Mouse (Mus musculus): ENCODE measurements around the gene Crat. TPM values are rescaled to one million over a fixed set of nuclear protein-coding genes. Genes with fewer than 3 reads are reported as not detected.
"Not testable (repeated sequence)": the region's sequence is repeated elsewhere in the genome, so short reads cannot be mapped to it uniquely, and the experiment has no call there.

Crat gene
- total RNA-seq, 1 experiment from 2014 or later, result 17.3 TPM

GRCm38 (mm10) chr2:30440701-30441517, 25.3 kb upstream of the Crat start:
- peak; percentile 76 for ATAC-seq (replicated peaks; ENCODE audit: low read depth, poor library complexity, severe bottlenecking)

- no peak for ATAC-seq (replicated peaks; ENCODE audit: low read depth, poor library complexity, severe bottlenecking)
Observed at GRCm38 (mm10) chr2:30440211-30440700, 24.6 kb upstream of the Crat start.

GRCm38 (mm10) chr2:30439631-30440030, 24.0 kb upstream of the Crat start:
- no peak for ATAC-seq (replicated peaks; ENCODE audit: low read depth, poor library complexity, severe bottlenecking)

DNA sequence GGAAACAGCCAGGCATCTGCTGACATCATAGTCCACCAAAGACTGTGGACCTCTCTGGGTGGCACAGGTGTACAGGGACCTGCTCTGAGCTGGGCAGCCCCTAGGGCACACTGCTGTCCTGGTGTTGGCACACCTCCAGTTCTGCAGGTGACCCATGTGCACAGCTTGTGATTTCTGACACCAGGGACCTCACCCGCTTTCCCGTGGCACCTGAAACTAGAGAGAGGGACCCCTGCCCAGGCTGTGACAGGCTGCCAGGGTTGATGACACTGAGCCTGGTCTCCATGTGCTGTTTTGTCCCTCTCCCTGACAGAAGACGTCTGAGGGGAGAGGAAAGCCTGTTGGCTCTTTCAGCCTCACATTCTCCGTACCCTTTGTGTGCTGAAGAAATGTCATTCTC, 22.2 kb upstream of the Crat start:
- ATAC-seq (replicated peaks; ENCODE audit: low read depth, poor library complexity, severe bottlenecking), result no peak

DNA sequence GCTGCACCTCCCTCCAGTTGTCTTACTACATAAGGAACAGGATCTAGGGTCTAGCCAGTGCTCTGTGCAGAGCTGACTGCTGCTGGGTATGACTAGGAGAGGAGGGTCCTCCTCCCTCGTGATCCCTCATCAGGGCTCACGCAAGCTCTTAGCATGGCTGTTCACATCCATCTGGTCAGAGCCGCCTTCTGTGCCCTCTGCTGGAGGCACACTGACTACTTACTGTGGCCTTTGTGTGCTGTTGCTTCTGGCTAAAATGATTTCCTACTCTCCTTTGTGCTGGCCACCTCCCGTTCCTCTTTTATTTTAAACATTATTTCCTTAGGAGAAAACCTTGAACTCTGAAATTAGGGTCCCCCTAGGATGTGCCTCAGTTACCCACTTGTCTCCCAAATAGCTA, 21.2 kb upstream of the Crat start:
- no peak for ATAC-seq (replicated peaks; ENCODE audit: low read depth, poor library complexity, severe bottlenecking)

- ATAC-seq (replicated peaks; ENCODE audit: low read depth, poor library complexity, severe bottlenecking), result no peak
Observed at GRCm38 (mm10) chr2:30436156-30436545, 20.5 kb upstream of the Crat start.

DNA sequence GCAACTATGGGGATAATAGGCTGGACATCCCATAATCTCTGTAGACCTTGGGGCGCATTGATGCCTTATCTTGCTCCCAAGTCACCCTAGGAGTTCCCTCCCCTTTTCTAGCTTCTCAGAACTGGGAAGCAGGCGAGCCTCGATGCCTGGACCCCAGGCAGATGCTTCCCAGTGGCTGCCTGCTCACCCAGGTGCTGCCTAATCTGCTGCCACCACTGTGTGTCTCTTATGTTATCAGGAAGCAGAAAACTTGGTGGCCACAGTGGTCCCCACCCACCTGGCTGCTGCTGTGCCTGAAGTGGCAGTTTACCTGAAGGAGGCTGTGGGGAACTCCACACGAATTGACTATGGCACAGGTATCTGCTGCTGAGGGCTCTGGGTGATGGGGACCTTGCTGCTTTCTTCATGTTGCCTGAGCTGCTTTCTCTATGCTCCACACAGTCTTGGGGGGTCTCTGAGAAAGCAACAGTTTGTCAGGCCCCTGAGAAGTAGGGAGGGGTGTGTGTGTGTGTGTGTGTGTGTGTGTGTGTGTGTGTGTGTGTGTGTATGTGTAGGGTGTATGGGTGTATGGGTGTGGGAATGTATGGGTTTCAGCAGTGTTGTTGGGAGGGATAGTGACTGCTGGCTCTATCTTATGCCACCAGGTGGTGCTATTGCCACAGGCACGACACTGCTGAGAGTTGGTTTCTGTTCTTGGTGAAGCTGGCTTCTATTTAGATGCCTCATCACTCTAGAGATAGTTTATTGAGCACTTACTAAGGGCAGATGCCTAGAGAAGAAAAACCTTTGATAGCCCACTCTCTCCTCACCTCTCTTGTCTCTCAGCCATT, 19.9 kb upstream of the Crat start:
- peak; percentile 85 for ATAC-seq (replicated peaks; ENCODE audit: low read depth, poor library complexity, severe bottlenecking)

GRCm38 (mm10) chr2:30429156-30429555, 13.5 kb upstream of the Crat start:
- ATAC-seq (replicated peaks; ENCODE audit: low read depth, poor library complexity, severe bottlenecking), result no peak

GRCm38 (mm10) chr2:30421432-30421831, 5.8 kb upstream of the Crat start:
- no peak for ATAC-seq (replicated peaks; ENCODE audit: low read depth, poor library complexity, severe bottlenecking)

DNA sequence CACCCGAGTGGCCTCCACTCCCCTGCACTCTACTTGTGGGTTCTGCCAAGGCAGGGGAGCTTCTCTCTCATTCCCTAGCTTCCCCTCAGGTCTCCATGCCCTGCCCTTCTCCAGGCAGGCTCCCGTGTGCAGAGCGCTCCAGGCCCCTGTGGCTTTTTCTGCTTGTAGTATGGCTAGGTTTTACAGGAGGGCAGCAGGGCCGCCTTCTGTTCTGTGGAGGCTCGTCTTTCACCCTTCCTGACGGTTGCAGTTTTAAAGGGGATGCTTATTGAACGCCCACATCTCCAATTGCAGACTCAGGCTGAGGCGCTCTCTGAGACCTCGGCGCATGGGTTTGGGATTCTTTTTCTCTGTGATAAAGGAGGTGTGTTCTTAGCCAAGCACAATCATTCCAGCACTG, 3.5 kb upstream of the Crat start:
- no peak for ATAC-seq (replicated peaks; ENCODE audit: low read depth, poor library complexity, severe bottlenecking)

DNA sequence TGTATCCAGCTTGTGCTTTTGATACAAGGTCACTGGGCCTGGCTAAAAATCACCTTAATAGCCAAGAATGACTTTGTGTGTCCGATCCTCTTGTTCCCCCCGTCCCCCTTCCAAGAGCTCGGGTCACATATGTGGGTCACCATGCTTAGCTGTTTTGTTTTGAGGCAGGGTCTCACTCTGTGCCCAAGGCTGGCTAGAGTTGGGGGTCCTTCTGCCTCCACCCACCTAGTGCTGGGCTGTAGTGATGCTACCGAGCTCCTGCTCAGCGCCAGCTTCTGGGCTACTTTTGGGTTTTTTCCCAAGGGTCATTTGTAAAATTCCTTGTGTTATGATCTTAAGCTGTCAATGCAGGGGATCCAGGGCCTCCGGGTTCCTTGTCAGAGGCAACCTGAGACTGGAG, 2.6 kb upstream of the Crat start:
- ATAC-seq (replicated peaks; ENCODE audit: low read depth, poor library complexity, severe bottlenecking), result no peak

GRCm38 (mm10) chr2:30417595-30418165, 2.1 kb upstream of the Crat start:
- ATAC-seq (replicated peaks; ENCODE audit: low read depth, poor library complexity, severe bottlenecking), result no peak

DNA sequence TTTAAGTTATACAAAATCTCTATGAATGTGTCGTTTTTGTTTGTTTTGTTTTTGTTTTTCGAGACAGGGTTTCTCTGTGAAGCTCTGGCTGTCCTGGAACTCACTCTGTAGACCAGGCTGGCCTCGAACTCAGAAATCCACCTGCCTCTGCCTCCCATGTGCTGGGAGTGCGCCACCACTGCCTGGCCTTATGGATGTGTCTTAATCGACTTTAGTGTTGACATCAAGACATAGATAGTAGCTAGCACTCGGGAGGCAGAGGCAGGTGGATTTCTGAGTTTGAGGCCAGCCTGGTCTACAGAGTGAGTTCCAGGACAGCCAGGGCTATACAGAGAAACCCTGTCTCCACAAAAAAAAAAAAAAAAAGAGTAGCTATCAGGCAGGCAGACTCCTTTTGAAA, 1.5 kb upstream of the Crat start:
- not testable (repeated sequence) for ATAC-seq (replicated peaks; ENCODE audit: low read depth, poor library complexity, severe bottlenecking)

GRCm38 (mm10) chr2:30416649-30416965, 994 bp upstream of the Crat start:
- no peak for ATAC-seq (replicated peaks; ENCODE audit: low read depth, poor library complexity, severe bottlenecking)

- ATAC-seq (replicated peaks; ENCODE audit: low read depth, poor library complexity, severe bottlenecking), result peak; percentile 72
Observed at GRCm38 (mm10) chr2:30415936-30416648, 479 bp upstream of the Crat start, which contains the start of gene Ptpa. Gene Ptpa, plus strand, starts transcription at chr2:30416039.

DNA sequence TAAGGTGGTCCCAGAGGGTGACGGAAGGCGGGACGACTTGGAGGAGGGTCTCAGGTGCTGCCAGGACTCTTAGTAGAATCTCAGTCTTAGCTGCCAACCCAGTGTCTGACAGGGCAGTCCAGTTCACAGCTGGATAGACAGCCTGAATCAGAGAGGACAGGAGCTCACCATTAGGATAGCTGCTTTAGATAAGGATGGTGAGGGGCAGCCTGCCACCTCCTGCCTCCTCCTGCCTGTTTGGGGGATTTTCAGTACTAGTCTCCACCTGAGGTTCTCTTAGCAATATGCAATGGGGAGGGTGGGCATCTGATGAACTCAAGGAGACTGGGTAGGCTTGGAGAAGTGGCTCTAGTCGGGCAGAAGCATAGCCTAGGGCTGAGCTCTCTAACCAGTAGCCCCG, 932 bp downstream of the Crat start:
- ATAC-seq (replicated peaks; ENCODE audit: low read depth, poor library complexity, severe bottlenecking), result no peak

- no peak for ATAC-seq (replicated peaks; ENCODE audit: low read depth, poor library complexity, severe bottlenecking)
Observed at GRCm38 (mm10) chr2:30414101-30414500, 1.5 kb downstream of the Crat start.

- ATAC-seq (replicated peaks; ENCODE audit: low read depth, poor library complexity, severe bottlenecking), result no peak
Observed at GRCm38 (mm10) chr2:30413038-30413973, 2.3 kb downstream of the Crat start.

GRCm38 (mm10) chr2:30409454-30410176, 6.0 kb downstream of the Crat start:
- ATAC-seq (replicated peaks; ENCODE audit: low read depth, poor library complexity, severe bottlenecking), result no peak

Measured in common myeloid progenitor, adult 5-6 weeks (primary cell).